Mouse (Mus musculus): Measurements from ENCODE around the gene Camta1.

DNA sequence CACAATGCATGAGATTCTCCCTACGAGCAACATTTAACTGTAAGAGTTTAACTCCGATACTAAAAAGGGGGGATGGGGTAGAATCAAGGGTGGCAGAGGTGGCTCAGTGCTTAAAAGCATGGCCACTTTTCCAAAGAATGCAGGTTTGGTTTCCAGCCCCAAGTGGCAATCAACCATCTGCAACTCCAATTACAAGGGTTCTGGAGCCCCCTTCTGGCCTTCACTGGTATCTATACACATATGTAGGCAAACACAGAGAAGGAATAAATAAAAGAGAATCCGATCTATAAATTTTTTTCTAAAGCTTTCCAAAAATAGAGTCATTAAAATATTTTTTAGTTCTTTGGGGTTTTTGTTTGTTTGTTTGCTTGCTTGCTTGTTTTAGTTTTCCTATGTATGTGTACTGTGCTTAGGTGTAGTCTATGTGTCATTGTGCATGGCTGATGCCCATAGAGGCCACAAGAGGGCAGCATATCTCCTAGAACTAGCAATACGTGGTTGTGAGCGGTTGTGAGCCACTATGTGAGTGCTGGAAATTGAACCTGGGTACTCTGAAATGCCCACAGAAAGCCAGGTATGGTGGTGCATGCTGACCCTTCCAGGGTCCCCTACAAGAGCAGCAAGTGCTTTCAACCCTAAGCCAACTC lies 18.5 kb upstream of the Camta1 start:
- TF ChIP-seq CTCF (IDR thresholded peaks at IDR 0.05; ENCODE audit: low read depth): peak; percentile 60
- TF ChIP-seq EP300 (IDR thresholded peaks at IDR 0.05; ENCODE audit: low read depth): no peak
